Mouse (Mus musculus): ENCODE measurements around the gene Uox. TPM values are rescaled to one million over a fixed set of nuclear protein-coding genes. Genes with fewer than 3 reads are reported as not detected.

The Uox gene
- polyA plus RNA-seq, 1 experiment from 2014 or later: not detected

DNA sequence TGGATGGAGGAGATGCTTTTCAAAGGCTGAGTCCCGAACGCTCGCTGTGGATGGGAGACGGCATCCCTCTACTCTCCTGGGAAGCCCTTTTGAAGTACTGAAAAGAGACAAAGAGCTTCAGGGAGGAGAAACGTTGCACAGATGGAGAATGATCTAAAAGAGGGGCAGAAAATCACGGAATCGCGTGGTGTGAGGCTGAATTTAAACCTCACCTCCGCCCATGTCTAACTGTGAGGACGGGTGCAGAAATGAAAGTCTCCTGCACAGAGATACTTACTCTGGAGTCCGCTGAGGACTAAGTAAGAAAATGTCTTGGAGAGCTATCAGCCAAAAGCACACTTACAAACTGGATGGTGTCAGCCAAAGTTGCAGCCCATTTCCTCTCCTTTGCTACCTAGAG is 51.7 kb downstream of the Uox start:
- Histone ChIP-seq H3K9me3 (ENCODE audit: control insufficient read depth, low read length) (no peaks in the 10 kb centered on the region), H3K27me3 (ENCODE audit: control insufficient read depth, insufficient read depth, low read length) (no peaks in the 10 kb centered on the region), H3K4me2 (ENCODE audit: low read depth, low read length) (no peak overlapping the region), H3K27ac (ENCODE audit: low read depth, low read length) (no peak overlapping the region), H3K9ac (replicated peaks; ENCODE audit: low read depth, low read length) (no peak overlapping the region), H3K36me3 (ENCODE audit: control insufficient read depth, insufficient read depth, low read length) (no peaks in the 10 kb centered on the region), H3K4me3 (ENCODE audit: low read depth, low read length) (no peak overlapping the region), H3K4me1 (ENCODE audit: control insufficient read depth, insufficient read depth, low read length) (no peaks in the 10 kb centered on the region)
- 86% methylated on average over 11 of the region's 11 CpGs for WGBS
- no peak for ATAC-seq (ENCODE audit: low read depth)

DNA sequence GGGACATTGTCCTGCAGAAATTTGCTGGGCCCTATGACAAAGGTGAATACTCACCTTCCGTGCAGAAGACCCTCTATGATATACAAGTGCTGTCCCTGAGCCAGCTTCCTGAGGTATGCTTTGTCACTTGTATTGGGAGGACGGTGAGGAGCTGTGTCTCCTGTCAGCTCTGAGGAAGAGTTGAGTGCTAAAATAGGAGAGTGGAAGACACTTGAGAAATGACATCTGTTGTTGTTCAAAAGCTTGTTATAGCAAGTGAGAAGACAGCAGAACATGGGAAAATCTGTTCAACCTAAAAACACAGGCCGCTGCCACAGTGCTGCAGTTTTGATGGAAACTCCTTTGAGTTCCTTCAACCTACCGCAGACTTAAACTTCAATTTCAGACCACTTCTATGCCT is 55.5 kb downstream of the Uox start:
- Histone ChIP-seq H3K9me3 (ENCODE audit: control insufficient read depth, low read length) (no peaks in the 10 kb centered on the region), H3K27ac (ENCODE audit: low read depth, low read length) (no peak overlapping the region), H3K36me3 (ENCODE audit: control insufficient read depth, insufficient read depth, low read length) (no peaks in the 10 kb centered on the region), H3K4me2 (ENCODE audit: low read depth, low read length) (no peak overlapping the region), H3K27me3 (ENCODE audit: control insufficient read depth, insufficient read depth, low read length) (no peaks in the 10 kb centered on the region), H3K4me1 (ENCODE audit: control insufficient read depth, insufficient read depth, low read length) (no peaks in the 10 kb centered on the region), H3K9ac (replicated peaks; ENCODE audit: low read depth, low read length) (no peak overlapping the region), H3K4me3 (ENCODE audit: low read depth, low read length) (no peak overlapping the region)
- ATAC-seq (ENCODE audit: low read depth): no peak
- 90% methylated on average over 4 of the region's 4 CpGs for WGBS

DNA sequence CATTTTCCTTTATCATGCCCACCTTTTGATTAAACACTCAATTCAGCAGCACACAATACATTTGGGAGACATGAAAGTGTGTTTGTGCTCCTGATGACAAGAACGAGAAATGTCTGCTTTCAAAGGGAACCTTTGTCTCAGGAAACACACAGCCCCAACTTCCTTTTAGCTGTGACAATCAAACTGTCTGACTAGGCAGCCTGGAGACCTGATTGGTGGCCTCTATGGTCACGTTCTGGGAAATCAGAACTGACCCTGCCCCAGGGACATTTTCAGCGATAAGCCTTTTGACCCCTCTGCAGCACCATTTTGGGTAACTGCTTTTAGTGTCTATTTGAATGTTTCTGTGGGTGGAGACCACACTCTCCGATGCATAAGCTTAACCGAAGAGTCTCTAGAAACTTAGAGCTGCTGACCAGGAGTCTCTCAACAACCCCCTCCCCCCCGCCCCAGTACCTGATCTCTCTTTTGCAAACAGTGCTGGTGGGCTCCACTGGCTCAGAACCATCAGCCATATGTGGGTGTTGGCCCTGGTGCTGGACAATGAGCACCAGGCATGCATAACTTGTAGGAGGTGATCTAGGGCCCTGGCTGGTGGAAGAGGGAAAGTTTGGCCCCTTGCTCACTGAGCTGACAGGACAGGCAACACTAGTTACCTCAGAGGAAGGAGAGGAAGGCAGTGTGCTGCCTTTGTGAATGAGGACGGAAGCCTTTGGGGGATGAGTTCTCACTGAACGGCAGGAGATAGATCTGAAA is 58.2 kb downstream of the Uox start:
- Histone ChIP-seq H3K9me3 (ENCODE audit: control insufficient read depth, low read length) (no peaks in the 10 kb centered on the region), H3K36me3 (ENCODE audit: control insufficient read depth, insufficient read depth, low read length) (no peaks in the 10 kb centered on the region), H3K9ac (replicated peaks; ENCODE audit: low read depth, low read length) (no peak overlapping the region), H3K4me1 (ENCODE audit: control insufficient read depth, insufficient read depth, low read length) (no peaks in the 10 kb centered on the region), H3K4me3 (ENCODE audit: low read depth, low read length) (no peak overlapping the region), H3K4me2 (ENCODE audit: low read depth, low read length) (no peak overlapping the region), H3K27ac (ENCODE audit: low read depth, low read length) (no peak overlapping the region), H3K27me3 (ENCODE audit: control insufficient read depth, insufficient read depth, low read length) (no peaks in the 10 kb centered on the region)
- no peak for ATAC-seq (ENCODE audit: low read depth)
- WGBS: 71% methylated on average over 8 of the region's 8 CpGs

DNA sequence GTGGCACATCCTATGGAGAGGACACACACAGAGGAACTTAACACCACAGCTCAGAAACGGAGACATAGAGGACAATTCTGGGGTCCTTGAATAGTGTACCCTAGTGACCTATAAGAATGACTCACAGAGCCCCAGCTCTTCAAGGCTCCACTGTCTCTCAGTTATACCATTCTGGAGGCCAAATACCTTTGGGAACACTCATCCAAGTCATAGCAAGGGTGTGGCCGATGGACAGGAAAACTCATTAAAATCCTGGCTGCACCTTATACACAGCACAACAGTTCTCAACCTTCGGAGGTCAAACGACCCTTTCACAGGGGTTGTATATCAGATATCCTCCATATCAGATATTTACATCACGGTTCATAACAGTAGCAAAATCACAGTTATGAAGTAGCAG is 62.3 kb downstream of the Uox start:
- H3K4me3 ChIP-seq (ENCODE audit: low read depth, low read length): no peak overlapping the region

DNA sequence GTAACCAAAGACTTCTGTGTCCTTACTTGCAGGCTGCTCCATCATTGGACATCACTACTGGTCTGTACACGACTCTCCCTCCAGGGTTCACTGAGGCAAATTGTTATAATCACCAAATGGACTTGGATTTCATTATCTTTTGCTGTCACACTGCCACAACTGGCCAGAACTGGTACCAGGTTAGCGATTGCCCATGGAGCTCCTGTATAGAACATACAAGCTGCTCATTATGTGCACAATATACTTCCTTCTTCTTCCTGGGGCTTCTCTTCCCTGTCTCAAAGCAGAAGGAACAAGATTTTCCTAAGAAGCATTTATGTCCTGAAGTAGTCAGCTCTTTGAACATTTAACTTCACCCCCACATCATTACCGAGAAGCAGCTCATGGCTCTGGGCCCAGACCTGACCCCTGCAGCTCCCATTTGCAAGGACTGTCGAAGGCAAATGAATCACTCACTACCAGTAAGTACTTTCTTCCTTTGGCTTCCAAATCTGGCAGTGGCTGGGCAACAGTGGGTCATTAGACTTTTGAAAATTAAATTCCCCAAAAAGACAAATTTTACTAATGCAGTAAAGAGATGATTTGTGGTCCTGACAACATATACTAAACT is 71.7 kb downstream of the Uox start:
- Histone ChIP-seq H3K27me3 (ENCODE audit: control insufficient read depth, insufficient read depth, low read length) (no peaks in the 10 kb centered on the region), H3K9ac (replicated peaks; ENCODE audit: low read depth, low read length) (no peak overlapping the region), H3K4me1 (ENCODE audit: control insufficient read depth, insufficient read depth, low read length) (no peaks in the 10 kb centered on the region), H3K36me3 (ENCODE audit: control insufficient read depth, insufficient read depth, low read length) (no peaks in the 10 kb centered on the region), H3K9me3 (ENCODE audit: control insufficient read depth, low read length) (no peaks in the 10 kb centered on the region), H3K4me2 (ENCODE audit: low read depth, low read length) (no peak overlapping the region), H3K27ac (ENCODE audit: low read depth, low read length) (no peak overlapping the region), H3K4me3 (ENCODE audit: low read depth, low read length) (no peak overlapping the region)
- ATAC-seq (ENCODE audit: low read depth): no peak
- 52% methylated on average over 4 of the region's 4 CpGs for WGBS

More for the DNA sequence above, 62.3 kb downstream of the Uox start:
- no peak overlapping the region for H3K27ac ChIP-seq (ENCODE audit: low read depth, low read length)
- H3K27me3 ChIP-seq (ENCODE audit: control insufficient read depth, insufficient read depth, low read length): no peaks in the 10 kb centered on the region
- no peaks in the 10 kb centered on the region for H3K9me3 ChIP-seq (ENCODE audit: control insufficient read depth, low read length)
- no peak overlapping the region for H3K9ac ChIP-seq (replicated peaks; ENCODE audit: low read depth, low read length)
- no peak overlapping the region for H3K4me2 ChIP-seq (ENCODE audit: low read depth, low read length)
- 87% methylated on average over 5 of the region's 5 CpGs for WGBS
- no peak for ATAC-seq (ENCODE audit: low read depth)
- H3K36me3 ChIP-seq (ENCODE audit: control insufficient read depth, insufficient read depth, low read length): no peaks in the 10 kb centered on the region
- H3K4me1 ChIP-seq (ENCODE audit: control insufficient read depth, insufficient read depth, low read length): no peaks in the 10 kb centered on the region

DNA sequence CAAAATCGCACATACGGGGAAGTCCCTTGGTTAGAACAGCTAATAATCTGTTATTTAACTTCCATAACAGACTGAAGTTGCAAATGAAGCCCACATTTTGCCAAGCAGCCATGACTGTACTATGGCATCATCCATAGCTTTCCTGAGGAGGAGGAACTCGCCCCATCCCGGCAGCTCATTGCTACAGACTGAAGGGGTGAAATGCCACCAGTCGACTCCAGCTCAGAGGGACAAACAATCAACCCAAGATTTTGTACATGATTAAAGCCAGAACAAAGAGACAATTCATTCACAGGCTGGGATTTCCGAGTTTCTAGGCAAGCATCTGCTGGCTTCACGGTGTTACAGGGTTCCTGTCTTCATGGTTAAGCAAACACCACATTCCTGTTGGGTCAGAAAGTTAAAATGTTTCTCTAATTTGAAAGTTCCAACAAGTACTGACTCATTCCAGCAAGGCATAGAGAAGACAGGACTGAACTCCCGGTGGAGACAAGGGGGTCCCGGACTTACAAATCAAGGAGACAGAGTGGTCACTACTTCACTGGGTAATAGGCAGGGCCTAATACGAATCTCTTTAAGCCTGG is 79.2 kb downstream of the Uox start:
- 80% methylated on average over 10 of the region's 10 CpGs for WGBS
- no peak overlapping the region for H3K4me2 ChIP-seq (ENCODE audit: low read depth, low read length)
- ATAC-seq (ENCODE audit: low read depth): no peak

DNA sequence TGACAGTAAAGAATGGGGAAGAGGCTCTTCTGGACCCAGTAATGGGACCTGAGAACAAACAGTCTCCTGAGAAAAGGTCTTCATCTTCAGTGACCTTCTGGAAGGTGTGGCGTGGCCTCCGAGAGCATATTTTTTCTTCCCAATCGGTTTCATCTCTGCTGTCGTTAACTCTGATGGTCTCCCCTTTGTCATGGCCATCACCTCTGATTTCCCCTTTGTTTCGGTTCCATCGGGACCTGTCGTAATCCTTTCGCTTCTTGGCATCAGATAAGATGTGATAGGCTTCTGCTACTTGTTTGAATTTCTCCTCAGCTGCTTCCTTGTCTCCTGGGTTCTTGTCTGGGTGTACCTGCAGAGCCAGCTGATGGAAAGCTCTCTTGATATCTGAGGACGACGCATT is 80.5 kb downstream of the Uox start:
- H3K4me2 ChIP-seq (ENCODE audit: low read depth, low read length): no peak overlapping the region
- no peak for ATAC-seq (ENCODE audit: low read depth)
- H3K4me1 ChIP-seq (ENCODE audit: control insufficient read depth, insufficient read depth, low read length): no peaks in the 10 kb centered on the region
- no peaks in the 10 kb centered on the region for H3K27me3 ChIP-seq (ENCODE audit: control insufficient read depth, insufficient read depth, low read length)
- no peak overlapping the region for H3K9ac ChIP-seq (replicated peaks; ENCODE audit: low read depth, low read length)
- no peak overlapping the region for H3K4me3 ChIP-seq (ENCODE audit: low read depth, low read length)
- H3K27ac ChIP-seq (ENCODE audit: low read depth, low read length): no peak overlapping the region
- 92% methylated on average over 10 of the region's 10 CpGs for WGBS
- no peaks in the 10 kb centered on the region for H3K9me3 ChIP-seq (ENCODE audit: control insufficient read depth, low read length)
- no peaks in the 10 kb centered on the region for H3K36me3 ChIP-seq (ENCODE audit: control insufficient read depth, insufficient read depth, low read length)

More for the DNA sequence above, 79.2 kb downstream of the Uox start:
- Histone ChIP-seq H3K9me3 (ENCODE audit: control insufficient read depth, low read length) (no peaks in the 10 kb centered on the region), H3K27me3 (ENCODE audit: control insufficient read depth, insufficient read depth, low read length) (no peaks in the 10 kb centered on the region), H3K9ac (replicated peaks; ENCODE audit: low read depth, low read length) (no peak overlapping the region), H3K4me1 (ENCODE audit: control insufficient read depth, insufficient read depth, low read length) (no peaks in the 10 kb centered on the region), H3K36me3 (ENCODE audit: control insufficient read depth, insufficient read depth, low read length) (no peaks in the 10 kb centered on the region), H3K27ac (ENCODE audit: low read depth, low read length) (no peak overlapping the region), H3K4me3 (ENCODE audit: low read depth, low read length) (no peak overlapping the region)

DNA sequence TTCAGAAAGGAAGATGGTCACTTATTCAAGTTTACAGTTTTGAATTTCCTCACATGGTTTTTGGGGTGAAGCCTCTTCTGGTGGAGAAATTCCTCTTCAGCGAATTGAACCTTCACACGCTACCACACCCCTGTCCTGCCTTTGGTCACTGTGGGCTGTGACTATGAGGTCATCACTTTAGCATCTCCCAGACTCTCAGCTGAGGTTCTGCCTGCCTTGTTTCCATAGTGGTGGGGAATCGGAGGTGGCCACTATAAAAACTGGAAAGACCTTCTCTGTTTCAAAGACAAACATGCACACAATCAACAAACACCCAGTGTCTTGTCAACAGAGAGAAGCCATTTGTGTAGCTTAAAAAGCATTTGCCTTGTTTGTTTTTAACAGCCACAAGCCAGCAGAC is 81.0 kb downstream of the Uox start, which contains the start of gene 4930503B20Rik:
TSS of gene 4930503B20Rik (minus strand) at position 101 of the 400 bp plus-strand sequence.
- Histone ChIP-seq H3K27me3 (ENCODE audit: control insufficient read depth, insufficient read depth, low read length) (no peaks in the 10 kb centered on the region), H3K4me1 (ENCODE audit: control insufficient read depth, insufficient read depth, low read length) (no peaks in the 10 kb centered on the region)
- 90% methylated on average over 3 of the region's 3 CpGs for WGBS

DNA sequence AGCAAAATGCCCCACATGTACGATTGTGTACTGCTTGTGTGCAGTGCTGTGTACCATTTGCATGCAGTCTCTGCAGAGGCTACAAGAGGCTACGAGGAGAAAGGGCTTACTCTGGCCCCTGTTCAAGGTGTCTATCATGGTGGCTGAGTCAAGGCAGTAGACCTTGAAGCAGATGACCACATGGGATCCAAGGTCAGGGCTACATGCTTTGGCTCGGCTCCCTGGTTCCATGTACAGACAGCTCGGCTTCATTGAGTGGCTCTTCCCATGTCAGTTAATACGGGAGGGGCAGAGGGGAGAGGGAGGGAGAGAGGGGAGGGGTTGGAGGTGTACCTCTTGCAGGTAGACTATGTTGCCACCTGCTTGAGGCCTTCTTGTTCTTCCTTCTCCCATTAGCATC is 82.2 kb downstream of the Uox start:
- Histone ChIP-seq H3K9ac (replicated peaks; ENCODE audit: low read depth, low read length) (no peak overlapping the region), H3K4me1 (ENCODE audit: control insufficient read depth, insufficient read depth, low read length) (no peaks in the 10 kb centered on the region), H3K36me3 (ENCODE audit: control insufficient read depth, insufficient read depth, low read length) (no peaks in the 10 kb centered on the region), H3K27ac (ENCODE audit: low read depth, low read length) (no peak overlapping the region), H3K27me3 (ENCODE audit: control insufficient read depth, insufficient read depth, low read length) (no peaks in the 10 kb centered on the region), H3K4me2 (ENCODE audit: low read depth, low read length) (no peak overlapping the region), H3K4me3 (ENCODE audit: low read depth, low read length) (no peak overlapping the region), H3K9me3 (ENCODE audit: control insufficient read depth, low read length) (no peaks in the 10 kb centered on the region)
- 90% methylated on average over 5 of the region's 5 CpGs for WGBS
- ATAC-seq (ENCODE audit: low read depth): no peak

More for the DNA sequence above, 81.0 kb downstream of the Uox start, which contains the start of gene 4930503B20Rik:
- no peaks in the 10 kb centered on the region for H3K9me3 ChIP-seq (ENCODE audit: control insufficient read depth, low read length)
- H3K9ac ChIP-seq (replicated peaks; ENCODE audit: low read depth, low read length): no peak within 1 kb of the TSS
- ATAC-seq (ENCODE audit: low read depth): no peak
- no peak within 1 kb of the TSS for H3K4me2 ChIP-seq (ENCODE audit: low read depth, low read length)
- H3K27ac ChIP-seq (ENCODE audit: low read depth, low read length): no peak within 1 kb of the TSS
- no peak within 1 kb of the TSS for H3K4me3 ChIP-seq (ENCODE audit: low read depth, low read length)
- H3K36me3 ChIP-seq (ENCODE audit: control insufficient read depth, insufficient read depth, low read length): no peaks in the 10 kb centered on the region

Data from neural tube, embryonic 14.5 days (tissue).